Mouse (Mus musculus) right cerebral cortex, postnatal 10 days (tissue): ENCODE measurements around the gene Sirt5.
A peak's percentile ranks its signal among the peaks of the same experiment; 100 is the strongest.

ENCODE experiments used
- DNase-seq, 2 experiments: peaks; one replicate each; pipeline ENCODE4 v3.0.0; 2021; ENCODE audit warnings: low spot score in 2 of 2

Sirt5 gene

DNA sequence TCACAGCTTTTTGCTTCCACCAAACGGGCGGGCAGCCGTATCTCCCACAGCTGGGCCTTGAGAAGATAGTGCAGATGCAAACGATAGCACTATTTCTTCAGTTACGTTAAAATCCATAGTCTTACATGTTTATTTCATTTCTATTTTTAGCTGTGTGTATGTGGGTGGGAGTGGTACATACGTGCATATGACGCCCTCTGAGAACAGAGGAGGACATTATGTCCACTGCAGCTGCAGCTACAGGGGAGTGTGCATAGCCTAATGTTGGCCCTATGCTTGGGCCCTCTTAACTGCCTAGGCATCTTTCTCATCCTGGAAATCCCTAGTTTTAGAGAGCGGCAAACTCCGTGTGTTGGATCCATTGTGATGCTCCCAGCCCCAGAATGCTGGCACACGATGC, 8.9 kb downstream of the Sirt5 start:
- DNase-seq, result no peak

DNA sequence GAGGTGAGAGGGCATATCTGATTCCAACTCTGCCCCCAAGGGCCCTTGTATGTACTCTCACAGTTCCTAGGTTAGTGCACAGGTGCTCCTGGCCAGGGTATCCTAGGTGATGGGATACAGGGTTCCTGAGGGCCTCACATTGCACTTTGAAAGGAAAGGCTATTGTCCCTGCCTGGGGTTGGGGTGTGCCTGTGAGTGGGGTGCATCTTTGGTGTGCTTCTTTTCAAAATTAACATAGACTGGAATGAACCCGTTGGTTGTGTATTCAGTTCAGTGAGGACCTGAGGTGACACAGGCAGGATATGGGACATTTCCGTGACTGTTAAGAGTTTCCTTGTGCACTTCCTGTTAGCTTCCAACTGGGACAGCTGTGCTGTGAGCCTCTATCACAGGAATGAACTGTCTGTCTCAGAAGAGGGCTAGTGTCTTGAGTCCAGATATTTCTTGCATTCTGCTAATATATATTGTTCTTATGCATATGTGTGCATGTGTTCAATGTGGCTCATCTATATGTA, 9.7 kb downstream of the Sirt5 start:
- DNase-seq, result no peak

DNA sequence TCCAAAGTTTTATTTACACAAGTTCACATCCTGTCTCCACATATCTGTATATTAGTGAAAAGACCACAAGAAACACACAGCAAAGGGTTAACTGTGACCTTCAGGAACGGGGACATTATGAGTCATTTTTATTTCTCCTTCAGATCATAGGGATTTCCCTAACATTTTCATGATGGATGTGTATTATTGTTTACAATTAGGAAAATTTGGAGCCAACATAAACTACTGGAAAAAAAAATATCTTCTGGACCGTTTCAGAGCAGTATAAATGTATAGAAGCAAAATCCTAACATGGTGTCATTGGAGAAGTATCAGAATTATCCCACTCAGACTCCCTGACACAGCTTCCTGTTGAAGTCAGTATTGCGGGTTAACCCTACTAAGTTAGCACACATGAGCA, 14.7 kb downstream of the Sirt5 start:
- no peak for DNase-seq

DNA sequence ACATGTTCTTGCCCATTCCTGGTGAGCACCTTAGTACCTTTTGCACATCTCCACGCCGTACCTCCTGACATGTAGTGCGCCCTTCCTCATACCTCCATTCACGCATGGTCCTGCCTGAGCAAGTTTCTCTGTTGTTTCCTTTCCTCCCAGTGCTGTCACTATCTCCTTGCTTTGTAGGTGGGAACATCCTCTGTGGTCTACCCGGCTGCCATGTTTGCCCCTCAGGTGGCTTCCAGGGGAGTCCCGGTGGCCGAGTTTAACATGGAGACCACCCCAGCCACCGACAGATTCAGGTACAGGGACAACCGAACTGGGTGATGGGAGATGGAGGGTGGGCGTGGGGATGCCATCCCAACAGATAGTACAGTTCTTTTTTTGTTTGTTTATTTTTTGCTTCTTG, 20.0 kb downstream of the Sirt5 start:
- DNase-seq, result no peak

DNA sequence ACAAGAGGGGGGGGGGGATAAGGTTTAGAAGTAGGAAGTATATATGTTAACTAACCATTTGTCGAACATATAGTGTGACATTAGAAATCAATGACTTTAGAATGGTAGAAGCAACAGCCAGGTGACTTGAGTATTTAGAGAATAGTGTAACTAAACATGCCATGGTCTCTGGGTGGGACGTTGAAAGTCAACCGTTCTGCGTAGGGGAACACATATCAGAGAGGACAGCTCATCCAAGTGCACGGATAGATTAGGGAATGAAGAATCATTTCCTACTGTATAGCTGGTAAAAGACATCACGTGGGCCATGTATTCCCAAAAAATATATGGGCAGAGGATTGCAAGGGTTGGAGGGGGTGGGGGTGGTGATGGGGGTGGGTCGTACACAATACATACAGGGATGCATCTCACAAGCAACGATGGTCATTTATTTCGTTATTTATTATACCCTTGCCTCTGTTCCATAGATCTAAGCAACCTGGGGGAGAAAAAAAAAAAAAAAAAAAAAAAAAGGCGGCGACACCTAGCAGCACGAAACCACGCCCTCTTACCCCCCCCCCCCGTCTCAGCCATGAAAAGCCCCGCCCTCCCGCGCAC, 32.5 kb downstream of the Sirt5 start:
- no peak for DNase-seq

DNA sequence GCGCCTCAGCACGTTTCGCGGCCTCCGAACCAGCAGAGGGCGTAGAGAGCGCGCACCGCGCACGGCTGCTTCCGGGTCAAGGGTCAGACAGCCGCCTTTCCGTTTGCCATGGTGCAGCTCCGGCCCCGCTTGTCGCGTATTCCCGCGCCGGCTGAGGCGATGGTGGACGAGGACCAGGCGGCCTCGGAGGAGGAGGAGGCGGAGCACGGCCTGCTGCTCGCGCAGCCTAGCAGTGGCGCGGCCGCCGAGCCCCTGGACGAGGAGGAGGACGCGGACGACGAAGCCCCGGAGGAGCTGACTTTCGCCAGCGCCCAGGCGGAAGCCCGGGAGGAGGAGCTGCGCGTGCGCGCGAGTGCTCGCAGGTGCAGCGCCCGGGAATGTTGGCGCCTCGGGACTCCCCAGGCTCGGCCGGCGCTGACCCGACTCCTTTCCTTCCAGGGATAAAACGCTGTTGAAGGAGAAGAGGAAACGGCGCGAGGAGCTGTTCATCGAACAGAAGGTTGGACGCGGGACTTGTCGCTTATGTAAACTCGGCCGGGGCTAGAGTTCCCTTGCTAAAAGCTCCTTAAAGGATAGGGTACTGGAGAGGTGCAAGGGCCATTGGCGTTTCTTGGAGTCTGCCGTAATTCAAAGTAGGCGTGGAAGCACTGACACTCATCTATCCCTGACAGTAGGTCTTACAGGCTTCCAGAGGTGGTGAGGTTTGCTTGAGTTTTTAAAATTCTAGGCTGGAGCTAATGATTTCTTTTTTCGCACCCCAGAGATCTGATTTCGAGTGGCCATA, 33.2 kb downstream of the Sirt5 start, which contains the start of gene Nol7:
Gene Nol7 (plus strand): TSS at position 94 of the 784 bp plus-strand sequence.
- DNase-seq, result peak; percentile 97 to 98

DNA sequence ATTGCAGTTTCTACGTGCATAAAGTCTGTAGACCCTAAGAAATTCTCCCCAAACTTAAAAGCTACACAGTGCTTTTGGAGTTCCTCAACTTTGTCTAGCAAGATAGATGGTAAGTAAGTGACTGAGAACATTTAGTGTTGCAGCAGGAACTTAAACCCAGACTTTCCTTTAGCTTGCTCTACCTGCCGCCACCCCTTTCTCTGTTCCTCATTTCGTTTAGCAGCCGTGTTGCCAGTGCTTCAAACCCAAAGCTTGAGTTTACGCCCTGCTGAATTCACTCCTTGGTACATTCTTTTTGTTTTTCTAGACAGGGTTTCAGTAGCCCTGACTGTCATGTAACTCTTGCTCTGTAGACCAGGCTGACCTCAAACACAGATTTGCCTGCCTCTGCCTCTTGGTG, 34.3 kb downstream of the Sirt5 start:
- no peak for DNase-seq

DNA sequence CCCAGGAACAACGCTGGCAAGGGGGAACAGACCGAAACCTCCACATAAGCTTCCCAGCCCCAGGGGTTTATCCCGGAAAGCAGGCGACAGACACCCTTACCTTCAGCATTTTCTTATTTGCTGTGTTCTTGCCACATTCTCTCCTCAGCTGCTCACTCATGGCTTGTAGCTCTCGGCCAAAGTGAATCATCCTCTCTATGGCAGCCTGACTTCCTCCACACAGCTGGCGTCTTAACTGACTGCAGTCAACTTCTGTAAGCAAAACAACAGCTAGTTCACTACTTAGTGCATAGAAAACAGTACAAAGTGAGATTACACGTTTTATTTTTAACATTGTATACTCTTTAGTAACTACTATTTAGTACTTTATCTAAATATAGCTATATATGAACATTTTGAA, 47.0 kb downstream of the Sirt5 start:
- DNase-seq, result no peak

DNA sequence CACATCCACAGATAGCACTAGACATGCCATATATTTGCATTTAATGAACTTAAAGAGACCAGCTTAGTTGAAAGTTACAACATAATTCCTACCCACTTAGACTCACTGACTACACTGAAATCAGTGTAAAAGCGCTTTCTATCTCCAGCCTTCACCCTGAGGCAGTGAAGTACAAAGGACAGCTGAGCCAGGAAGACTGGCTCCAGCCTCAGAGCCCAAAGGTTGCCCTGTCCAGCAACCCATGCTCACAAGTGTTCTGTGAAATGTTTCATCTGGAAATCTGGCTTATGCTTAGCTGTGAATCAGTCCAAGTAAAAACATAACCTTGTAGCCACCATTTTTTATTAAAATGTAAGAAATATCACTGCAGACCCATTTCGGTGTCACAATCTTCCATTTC, 48.3 kb downstream of the Sirt5 start:
- no peak for DNase-seq

DNA sequence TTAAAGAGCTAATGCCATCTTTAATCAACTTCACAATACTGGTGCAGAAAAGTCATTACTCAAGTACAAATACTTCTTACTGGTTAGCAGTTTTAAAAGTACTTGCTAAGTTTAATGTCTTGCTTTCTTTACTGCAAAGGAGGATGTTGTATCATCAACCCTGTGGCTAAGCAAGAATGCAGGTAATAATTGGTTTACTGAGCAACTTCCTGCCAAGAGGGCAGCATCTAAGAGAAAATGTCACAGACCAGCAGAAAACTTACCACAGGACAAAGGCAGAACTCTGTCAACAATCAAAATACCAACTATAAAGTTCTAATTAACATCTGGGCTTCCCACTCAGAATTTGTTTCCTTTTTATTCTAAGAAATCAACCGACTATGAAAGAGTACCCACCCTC, 50.0 kb downstream of the Sirt5 start:
- no peak for DNase-seq

DNA sequence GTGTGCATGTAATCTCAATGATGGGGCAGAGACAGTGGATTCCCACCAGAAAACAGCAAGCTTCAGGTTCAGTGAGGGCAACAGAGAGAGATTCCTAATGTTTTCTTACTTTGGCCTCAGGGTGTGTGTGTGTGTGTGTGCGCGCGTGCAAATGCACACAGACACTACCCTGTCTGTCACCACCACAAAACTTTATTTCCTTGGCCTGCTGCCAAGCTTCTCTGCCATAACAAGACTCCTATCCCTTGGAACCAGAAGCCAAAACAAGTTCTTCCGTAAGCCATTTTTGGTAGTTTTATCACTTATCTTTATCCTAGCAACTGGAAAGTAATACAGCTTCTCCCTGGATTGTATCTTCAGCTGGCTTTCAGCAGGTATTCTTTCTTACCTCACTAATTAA, 63.1 kb downstream of the Sirt5 start:
- no peak for DNase-seq

DNA sequence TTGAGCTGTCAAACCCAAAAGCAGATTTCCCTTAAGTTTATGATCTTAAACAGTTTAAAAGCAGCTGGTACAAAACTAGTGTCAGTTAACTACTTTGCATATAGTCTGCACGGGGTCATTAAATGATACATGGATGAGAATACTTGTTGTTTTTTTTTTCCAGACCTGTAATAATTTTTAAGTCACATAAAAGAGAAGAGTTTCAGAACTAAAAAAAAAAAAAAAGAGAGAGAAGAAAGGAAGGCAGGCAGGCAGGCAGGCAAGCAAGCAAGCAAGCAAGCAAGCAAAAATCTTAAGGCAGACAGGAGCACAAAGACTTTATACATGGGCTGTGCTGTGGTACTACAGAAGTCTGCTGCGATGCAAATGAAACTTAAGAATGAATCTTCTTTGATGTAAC, 68.1 kb downstream of the Sirt5 start:
- no peak for DNase-seq

DNA sequence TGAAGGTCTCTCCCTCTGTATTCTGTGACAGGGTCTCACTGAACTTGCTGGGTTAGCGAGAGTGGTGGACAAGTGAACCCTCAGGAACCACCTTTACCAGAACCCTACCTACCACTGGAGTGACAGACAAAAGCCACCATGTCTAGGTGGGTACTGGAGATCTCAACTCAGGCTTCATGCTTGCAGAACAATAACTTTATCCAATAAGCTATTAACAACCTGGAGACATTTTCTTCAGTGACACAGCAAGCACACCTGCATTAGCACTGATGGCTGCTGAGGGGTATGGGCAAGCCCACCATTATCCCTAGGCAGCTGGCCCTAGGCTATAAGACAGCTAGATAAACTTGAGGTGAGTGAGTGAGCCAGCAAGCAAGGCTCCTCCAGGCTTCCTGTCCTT, 75.1 kb downstream of the Sirt5 start:
- DNase-seq, result no peak

DNA sequence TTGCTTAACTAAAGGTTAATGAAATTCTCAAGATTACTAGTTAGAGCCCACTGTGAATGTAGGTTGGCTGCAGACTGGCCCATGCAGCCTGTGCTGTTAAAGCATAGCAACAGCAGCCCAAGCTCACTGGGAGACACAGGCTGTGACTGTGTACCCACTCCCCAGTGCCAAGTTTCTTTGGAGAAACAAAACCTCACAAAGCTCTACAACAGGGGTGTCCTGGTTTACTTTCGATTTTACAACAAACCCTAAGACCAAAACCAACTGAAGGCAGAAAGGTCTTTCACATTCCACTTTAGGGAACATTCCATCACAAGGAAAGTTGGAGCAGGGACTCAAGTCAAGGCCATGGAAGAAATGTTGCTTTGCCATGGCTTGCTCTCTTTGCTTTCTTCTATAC, 77.3 kb downstream of the Sirt5 start:
- DNase-seq, result no peak

DNA sequence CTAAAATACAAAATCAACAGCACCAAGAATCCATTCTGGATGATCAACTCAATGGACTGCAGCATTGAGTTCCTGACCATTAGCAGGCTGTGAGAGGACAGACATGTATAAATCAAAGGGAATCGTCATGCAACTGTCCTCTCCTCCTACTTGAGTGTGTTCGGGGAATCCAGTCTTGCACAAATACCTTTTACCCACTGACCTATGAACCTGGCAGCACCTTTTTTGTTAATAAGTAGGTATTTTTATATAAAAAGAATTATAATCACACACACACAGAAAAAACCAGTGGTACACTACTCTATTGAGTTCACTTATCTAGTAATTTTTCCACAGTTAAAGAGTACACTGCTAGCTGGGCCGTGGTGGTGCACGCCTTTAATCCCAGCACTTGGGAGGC, 78.4 kb downstream of the Sirt5 start:
- no peak for DNase-seq

DNA sequence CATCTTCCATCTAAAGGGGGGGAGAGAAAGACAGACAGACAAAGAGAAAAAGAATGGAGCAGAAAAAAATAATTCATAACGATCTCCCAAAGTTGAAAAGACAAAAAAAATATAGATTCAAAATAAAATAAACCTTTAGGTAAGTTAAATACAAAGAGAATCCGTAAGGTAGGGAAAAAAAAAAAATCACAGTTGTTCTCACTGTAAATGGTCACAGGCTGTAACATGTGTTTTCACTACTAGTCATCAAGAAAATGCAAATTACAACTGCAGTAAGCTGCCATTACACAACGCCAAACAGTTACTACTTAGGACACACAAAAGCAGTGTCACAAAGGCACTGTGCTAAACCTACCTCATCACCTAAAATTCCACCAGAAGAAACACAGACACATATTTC, 79.4 kb downstream of the Sirt5 start:
- no peak for DNase-seq
